Mouse (Mus musculus) heart, postnatal 14 days (tissue): Measurements from ENCODE around the gene 2310039H08Rik. TPM values are rescaled to one million over a fixed set of nuclear protein-coding genes. Genes with fewer than 3 reads are reported as not detected.

Experiments used
- DNase-seq, 2 experiments: peaks; one replicate each; pipeline ENCODE4 v3.0.0; 2021 to 2022
- intact Hi-C: fragments of 180-260 bp; cut with DNase I; formaldehyde crosslinking; loops from one replicate; pipeline ENCODE4 v1.15.1; 2025
- total RNA-seq, 2 experiments: library from RNA; stranded (reverse); gene quantifications; 2 replicates each; pipeline ENCODE4 v1.2.3; 2021

Gene 2310039H08Rik
- total RNA-seq, 2 experiments from 2014 or later: 21.0 to 23.3 TPM

- intact Hi-C loops: no loop called here
- no peak for DNase-seq
Measured at GRCm38 (mm10) chr17:46797386-46797785, 25.0 kb downstream of the 2310039H08Rik start.

- intact Hi-C loops: no loop called here
- DNase-seq: no peak
Measured at GRCm38 (mm10) chr17:46799680-46800079, 27.2 kb downstream of the 2310039H08Rik start.

GRCm38 (mm10) chr17:46801761-46802160 is 29.3 kb downstream of the 2310039H08Rik start:
- intact Hi-C loops: no loop called here
- no peak for DNase-seq

- DNase-seq: no peak
- intact Hi-C loops: no loop called here
Measured at GRCm38 (mm10) chr17:46808376-46808775, 35.9 kb downstream of the 2310039H08Rik start.

- DNase-seq: peak; percentile 27 to 38
Measured at GRCm38 (mm10) chr17:46809131-46809830, 36.8 kb downstream of the 2310039H08Rik start.

GRCm38 (mm10) chr17:46810672-46811071 is 38.2 kb downstream of the 2310039H08Rik start:
- no peak for DNase-seq
- intact Hi-C loops: no loop called here

More at GRCm38 (mm10) chr17:46809131-46809830, 36.8 kb downstream of the 2310039H08Rik start:
- intact Hi-C loops: no loop called here

- intact Hi-C loops: no loop called here
- DNase-seq: no peak
Measured at GRCm38 (mm10) chr17:46812442-46812841, 40.0 kb downstream of the 2310039H08Rik start.

- DNase-seq: no peak
- intact Hi-C loops: no loop called here
Measured at GRCm38 (mm10) chr17:46813637-46814036, 41.2 kb downstream of the 2310039H08Rik start.

GRCm38 (mm10) chr17:46814497-46814896 is 42.1 kb downstream of the 2310039H08Rik start:
- DNase-seq: no peak
- intact Hi-C loops: no loop called here

- no peak for DNase-seq
- intact Hi-C loops: no loop called here
Measured at GRCm38 (mm10) chr17:46816306-46816705, 43.9 kb downstream of the 2310039H08Rik start.

GRCm38 (mm10) chr17:46817734-46818158 is 45.3 kb downstream of the 2310039H08Rik start:
- intact Hi-C loops: no loop called here
- DNase-seq: no peak

GRCm38 (mm10) chr17:46820628-46821027 is 48.2 kb downstream of the 2310039H08Rik start:
- intact Hi-C loops: no loop called here
- no peak for DNase-seq

Other genes with a start within 250 kb of the 2310039H08Rik start
- 10 to 100 TPM; 17.0 to 18.2 TPM for gene Cul9, start 226.2 kb upstream of the 2310039H08Rik start, total RNA-seq
- 100 to 1,000 TPM in 1 of 2 experiments, 10 to 100 TPM in 1; 93.0 to 109 TPM for gene Srf, start 216.5 kb upstream of the 2310039H08Rik start, total RNA-seq
- gene Ptk7, start 143.1 kb upstream of the 2310039H08Rik start, total RNA-seq: 1 to 10 TPM; 9.1 to 9.2 TPM
- 10 to 100 TPM; 24.5 to 25.3 TPM for gene Klc4, start 126.6 kb upstream of the 2310039H08Rik start, total RNA-seq
- gene Mrpl2, start 126.4 kb upstream of the 2310039H08Rik start, total RNA-seq: 100 to 1,000 TPM; 106 to 121 TPM
- gene Cul7, start 122.3 kb upstream of the 2310039H08Rik start, total RNA-seq: 10 to 100 TPM; 30.3 to 37.6 TPM
- gene Rrp36, start 98.3 kb upstream of the 2310039H08Rik start, total RNA-seq: 10 to 100 TPM in 1 of 2 experiments, 1 to 10 TPM in 1; 9.8 to 14.2 TPM
- gene Mea1, start 93.8 kb upstream of the 2310039H08Rik start, total RNA-seq: 10 to 100 TPM; 44.2 to 47.1 TPM
- gene Klhdc3, start 91.7 kb upstream of the 2310039H08Rik start, total RNA-seq: 100 to 1,000 TPM; 127 TPM
- gene Ppp2r5d, start 67.5 kb upstream of the 2310039H08Rik start, total RNA-seq: 10 to 100 TPM; 35.0 to 35.3 TPM
- 10 to 100 TPM; 24.3 to 25.1 TPM for gene Pex6, start 61.2 kb upstream of the 2310039H08Rik start, total RNA-seq
- gene Gnmt, start 43.5 kb upstream of the 2310039H08Rik start, total RNA-seq: under 1 TPM; 0.26 to 0.41 TPM
- gene Cnpy3, start 20.4 kb upstream of the 2310039H08Rik start, total RNA-seq: 10 to 100 TPM; 18.7 to 19.4 TPM
- under 1 TPM in 1 of 2 experiments, not detected in 1; 0.78 TPM for gene Ptcra, start 8.9 kb upstream of the 2310039H08Rik start, total RNA-seq
- gene Rpl7l1, start 10.0 kb downstream of the 2310039H08Rik start, total RNA-seq: 10 to 100 TPM; 51.2 to 59.5 TPM
- 10 to 100 TPM; 13.1 to 15.4 TPM for gene Bicral, start 85.8 kb downstream of the 2310039H08Rik start, total RNA-seq
- 10 to 100 TPM; 17.6 to 20.0 TPM for gene Tbcc, start 118.0 kb downstream of the 2310039H08Rik start, total RNA-seq
- gene Prph2, start 137.8 kb downstream of the 2310039H08Rik start, total RNA-seq: not detected
- gene Ubr2, start 237.9 kb downstream of the 2310039H08Rik start, total RNA-seq: 10 to 100 TPM; 70.1 to 77.4 TPM